Mouse (Mus musculus) erythroblast, adult 5-6 weeks (primary cell): Measurements from ENCODE around the gene Sorcs1. TPM values are rescaled to one million over a fixed set of nuclear protein-coding genes. Genes with fewer than 3 reads are reported as not detected.

Experiments
- ATAC-seq: replicated peaks from 2 replicates; pipeline ENCODE4 v1.8.0; 2016; ENCODE audit warnings: moderate number of reproducible peaks, mild to moderate bottlenecking, moderate TSS enrichment, inconsistent platforms; ENCODE audit not compliant: poor library complexity, low FRiP score, severe bottlenecking
- total RNA-seq, 2 experiments: library from RNA; stranded (forward) in 1 of 2; stranded (reverse) in 1 of 2; fragments of 150-400 nt in 1 of 2; fragments of 200-764, 138-1000 nt in 1 of 2; gene quantifications; 2 replicates each; pipeline versions ENCODE4 v1.2.3 to v1.2.4; 2015 to 2017; ENCODE audit warnings: low replicate concordance in 2 of 2

Gene Sorcs1
- total RNA-seq, 2 experiments from 2014 or later, result not detected

- no peak for ATAC-seq
Measured at GRCm38 (mm10) chr19:50325686-50326085, 352.8 kb downstream of the Sorcs1 start.

- ATAC-seq, result no peak
Measured at GRCm38 (mm10) chr19:50307046-50307445, 371.4 kb downstream of the Sorcs1 start.

GRCm38 (mm10) chr19:50294205-50294604 is 384.2 kb downstream of the Sorcs1 start:
- no peak for ATAC-seq

- ATAC-seq, result no peak
Measured at GRCm38 (mm10) chr19:50264450-50264849, 414.0 kb downstream of the Sorcs1 start.

- no peak for ATAC-seq
Measured at GRCm38 (mm10) chr19:50258718-50259413, 419.6 kb downstream of the Sorcs1 start.

- ATAC-seq, result no peak
Measured at GRCm38 (mm10) chr19:50220476-50220875, 458.0 kb downstream of the Sorcs1 start.

GRCm38 (mm10) chr19:50214466-50215228 is 463.8 kb downstream of the Sorcs1 start:
- ATAC-seq, result no peak

GRCm38 (mm10) chr19:50210456-50210855 is 468.0 kb downstream of the Sorcs1 start:
- no peak for ATAC-seq

GRCm38 (mm10) chr19:50204341-50204740 is 474.1 kb downstream of the Sorcs1 start:
- ATAC-seq, result no peak

- no peak for ATAC-seq
Measured at GRCm38 (mm10) chr19:50196592-50196991, 481.9 kb downstream of the Sorcs1 start.

GRCm38 (mm10) chr19:50185769-50186715 is 492.4 kb downstream of the Sorcs1 start:
- ATAC-seq, result no peak

GRCm38 (mm10) chr19:50184901-50185623 is 493.4 kb downstream of the Sorcs1 start:
- ATAC-seq, result no peak

- ATAC-seq, result no peak
Measured at GRCm38 (mm10) chr19:50178851-50179250, 499.6 kb downstream of the Sorcs1 start.

GRCm38 (mm10) chr19:50178151-50178550 is 500.3 kb downstream of the Sorcs1 start:
- ATAC-seq, result no peak

- ATAC-seq, result no peak
Measured at GRCm38 (mm10) chr19:50171849-50172248, 506.6 kb downstream of the Sorcs1 start.

- ATAC-seq, result no peak
Measured at GRCm38 (mm10) chr19:50151111-50151510, 527.3 kb downstream of the Sorcs1 start.

GRCm38 (mm10) chr19:50145919-50146318 is 532.5 kb downstream of the Sorcs1 start:
- no peak for ATAC-seq

- no peak for ATAC-seq
Measured at GRCm38 (mm10) chr19:50141853-50142252, 536.6 kb downstream of the Sorcs1 start.

- no peak for ATAC-seq
Measured at GRCm38 (mm10) chr19:50134656-50135055, 543.8 kb downstream of the Sorcs1 start.
